Mouse (Mus musculus): ENCODE results near the gene 2900026A02Rik. TPM values are rescaled to one million over a fixed set of nuclear protein-coding genes. Genes with fewer than 3 reads are reported as not detected.
A peak's percentile ranks its signal among the peaks of the same experiment; 100 is the strongest.

The 2900026A02Rik gene
- total RNA-seq, 2 experiments from 2014 or later, result 39.6 to 45.1 TPM

DNA sequence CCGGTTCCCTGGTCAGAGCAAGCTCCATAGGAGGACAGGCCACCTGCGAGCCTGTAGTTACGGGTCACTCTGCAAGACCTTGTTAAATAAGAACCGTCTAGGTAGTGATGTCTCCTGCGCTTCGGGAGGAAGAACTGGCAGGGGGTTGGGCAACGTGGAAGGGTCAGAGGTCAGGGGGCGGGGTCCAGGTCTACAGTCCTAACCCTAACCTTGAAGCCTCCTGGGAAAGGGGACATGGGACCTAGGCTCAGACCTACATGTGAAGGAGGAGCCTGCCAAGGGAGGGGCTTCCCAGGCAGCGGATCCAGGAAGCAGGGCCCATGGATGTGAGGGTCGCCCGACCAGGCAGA is 11.7 kb downstream of the 2900026A02Rik start:
- H3K27ac ChIP-seq, result peak overlapping the region; percentile 83
- H3K4me3 ChIP-seq, result no peak overlapping the region
- intact Hi-C loops (cut with DNase I), result no loop called here
- no peak for TF ChIP-seq CTCF (IDR thresholded peaks at IDR 0.05)
- no peak for DNase-seq (ENCODE audit: extremely low spot score in 1 of 2, low spot score in 2 of 2)

DNA sequence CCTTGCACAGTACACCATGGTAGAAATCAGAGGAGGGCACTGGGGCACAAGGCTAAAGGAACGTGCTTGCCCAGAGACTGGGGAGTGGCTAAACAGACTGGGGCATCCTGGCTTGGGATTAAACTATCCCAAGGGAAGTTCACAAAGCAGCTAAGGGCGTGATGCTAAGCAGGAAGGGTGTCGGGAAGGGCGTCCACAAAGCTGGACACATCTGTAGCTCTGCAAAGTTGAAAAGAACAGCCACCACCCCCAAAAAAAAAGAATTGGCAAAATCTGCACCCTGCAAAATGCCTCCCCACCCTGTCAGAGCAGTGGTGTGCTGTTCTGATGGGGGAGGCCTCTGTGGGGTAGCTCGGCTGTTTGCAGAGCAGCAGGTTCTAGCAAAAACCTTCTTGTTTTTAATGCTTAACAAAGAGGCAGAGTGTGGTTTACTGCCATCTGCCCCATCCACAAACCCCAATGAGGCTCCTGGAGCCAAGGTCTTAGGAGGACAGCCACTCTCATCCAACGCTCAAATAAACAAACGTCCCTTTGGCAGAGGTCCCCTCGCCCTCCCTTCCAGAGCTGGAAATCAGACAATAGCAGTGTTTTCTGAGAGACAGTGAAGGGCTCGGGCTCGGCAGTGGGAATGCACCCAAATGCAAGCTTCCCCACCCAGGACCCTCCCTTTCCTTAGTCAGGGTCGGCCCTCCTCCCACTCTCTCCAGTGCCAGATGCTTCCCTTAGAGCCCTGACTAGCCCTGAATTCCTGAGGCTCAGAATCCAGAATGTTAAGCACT is 12.2 kb downstream of the 2900026A02Rik start:
- peak in 1 of 2 experiments; percentile 36 for DNase-seq (ENCODE audit: extremely low spot score in 1 of 2, low spot score in 2 of 2)
- TF ChIP-seq CTCF (IDR thresholded peaks at IDR 0.05), result no peak
- Histone ChIP-seq H3K4me3 (no peak overlapping the region), H3K27ac (peak overlapping the region; percentile 83)
- intact Hi-C loops (cut with DNase I), result no loop called here

DNA sequence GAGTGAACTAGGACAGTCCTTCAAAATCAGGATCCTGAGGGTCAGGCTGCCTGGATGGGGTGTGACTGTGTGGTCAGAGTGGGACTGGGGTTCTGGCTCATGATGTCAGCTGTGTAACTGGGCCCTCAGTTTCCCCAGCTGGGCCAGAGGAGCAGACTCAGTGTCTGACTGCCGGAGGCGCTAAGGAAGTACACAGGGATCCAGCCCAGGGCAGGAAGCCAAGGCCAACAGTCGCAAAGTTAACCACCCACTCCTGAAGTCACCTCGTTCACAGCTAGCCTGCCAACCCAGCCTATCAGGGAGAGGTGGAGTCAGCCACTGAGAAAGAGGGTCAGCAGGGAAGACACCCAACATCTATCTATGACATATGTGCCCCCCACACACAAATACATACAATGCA is 13.0 kb downstream of the 2900026A02Rik start:
- no peak for DNase-seq (ENCODE audit: extremely low spot score in 1 of 2, low spot score in 2 of 2)
- intact Hi-C loops (cut with DNase I), result no loop called here
- H3K27ac ChIP-seq, result peak overlapping the region; percentile 83
- H3K4me3 ChIP-seq, result no peak overlapping the region
- no peak for TF ChIP-seq CTCF (IDR thresholded peaks at IDR 0.05)

DNA sequence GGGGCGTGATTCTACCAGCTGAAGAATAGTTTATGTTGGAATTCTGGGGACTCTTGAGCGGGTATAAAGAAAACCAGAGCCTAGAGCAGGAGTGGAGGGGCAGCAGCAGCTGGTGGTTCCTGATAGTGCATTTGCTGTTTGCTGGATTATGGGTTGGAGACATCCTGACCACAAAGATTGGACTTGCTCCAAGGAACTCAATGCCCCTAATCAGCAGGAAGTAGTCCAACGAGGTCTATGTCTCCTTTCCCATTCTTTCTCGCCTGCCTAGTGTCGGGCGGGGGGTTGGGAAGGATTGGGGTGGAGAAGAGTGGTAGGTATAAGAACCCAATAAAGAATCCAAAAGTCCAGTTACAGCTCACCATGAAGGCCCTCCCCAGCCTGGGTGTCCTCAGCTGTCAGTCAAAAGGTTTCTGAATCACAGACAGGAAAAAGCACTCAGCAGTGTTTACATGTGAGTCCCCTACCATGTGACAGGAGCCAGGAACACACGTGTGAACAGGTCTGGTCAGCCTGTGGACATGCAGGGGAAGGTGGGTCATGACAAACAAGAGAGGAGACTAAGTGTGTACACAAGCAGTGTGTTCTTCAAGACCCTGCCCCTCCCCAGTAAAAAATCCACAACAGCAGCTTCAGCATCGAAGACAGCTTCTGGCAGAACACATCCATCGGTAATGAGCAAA is 14.2 kb downstream of the 2900026A02Rik start:
- TF ChIP-seq CTCF (IDR thresholded peaks at IDR 0.05), result no peak
- no peak for DNase-seq (ENCODE audit: extremely low spot score in 1 of 2, low spot score in 2 of 2)
- peak overlapping the region; percentile 44; the same call in 1 of the 2 replicates for H3K27ac ChIP-seq
- intact Hi-C loops (cut with DNase I), result no loop called here
- H3K4me3 ChIP-seq, result no peak overlapping the region

DNA sequence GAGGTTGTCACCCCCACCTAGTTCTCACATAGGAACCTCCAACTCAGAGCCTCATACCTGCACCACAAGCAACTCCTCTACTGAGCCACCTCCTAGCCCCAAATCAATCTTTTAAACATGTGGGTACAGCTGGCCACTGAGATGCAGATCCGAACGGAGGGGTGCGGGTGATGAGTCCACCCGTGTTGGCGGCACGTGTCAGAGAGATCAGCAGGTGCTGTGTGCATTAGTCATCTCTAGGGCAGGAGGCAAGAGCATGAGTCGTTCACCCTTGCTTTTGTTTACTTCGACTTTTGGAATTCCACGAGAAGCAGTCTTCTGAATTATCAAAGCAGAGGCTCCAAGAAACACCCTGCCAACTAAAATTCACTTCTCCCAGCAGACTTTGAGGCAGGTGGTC is 16.8 kb downstream of the 2900026A02Rik start:
- Histone ChIP-seq H3K4me3 (no peak overlapping the region), H3K27ac (no peak overlapping the region)
- intact Hi-C loops (cut with DNase I), result no loop called here
- TF ChIP-seq CTCF (IDR thresholded peaks at IDR 0.05), result no peak
- no peak for DNase-seq (ENCODE audit: extremely low spot score in 1 of 2, low spot score in 2 of 2)

DNA sequence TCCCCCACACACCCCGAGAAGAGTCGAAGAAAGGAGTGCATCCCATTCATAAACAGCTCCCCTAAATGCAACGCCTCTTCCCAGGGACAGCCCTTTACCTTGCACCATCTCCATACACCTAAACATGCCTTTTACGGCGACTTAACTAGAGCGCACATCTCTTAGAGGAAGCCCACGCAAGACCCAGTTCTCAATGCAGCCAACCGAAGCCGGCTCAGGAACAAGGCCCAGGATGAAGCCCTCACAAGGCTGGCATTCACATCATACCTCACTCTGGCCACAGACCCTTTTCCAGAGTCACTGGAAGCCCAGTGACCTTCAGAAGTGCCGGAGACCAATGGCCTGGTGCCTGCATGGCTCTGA is 21.3 kb downstream of the 2900026A02Rik start:
- peak overlapping the region; percentile 20; the same call in 1 of the 2 replicates for H3K27ac ChIP-seq
- intact Hi-C loops (cut with DNase I), result no loop called here
- DNase-seq (ENCODE audit: extremely low spot score in 1 of 2, low spot score in 2 of 2), result no peak
- no peak for TF ChIP-seq CTCF (IDR thresholded peaks at IDR 0.05)
- no peak overlapping the region for H3K4me3 ChIP-seq

DNA sequence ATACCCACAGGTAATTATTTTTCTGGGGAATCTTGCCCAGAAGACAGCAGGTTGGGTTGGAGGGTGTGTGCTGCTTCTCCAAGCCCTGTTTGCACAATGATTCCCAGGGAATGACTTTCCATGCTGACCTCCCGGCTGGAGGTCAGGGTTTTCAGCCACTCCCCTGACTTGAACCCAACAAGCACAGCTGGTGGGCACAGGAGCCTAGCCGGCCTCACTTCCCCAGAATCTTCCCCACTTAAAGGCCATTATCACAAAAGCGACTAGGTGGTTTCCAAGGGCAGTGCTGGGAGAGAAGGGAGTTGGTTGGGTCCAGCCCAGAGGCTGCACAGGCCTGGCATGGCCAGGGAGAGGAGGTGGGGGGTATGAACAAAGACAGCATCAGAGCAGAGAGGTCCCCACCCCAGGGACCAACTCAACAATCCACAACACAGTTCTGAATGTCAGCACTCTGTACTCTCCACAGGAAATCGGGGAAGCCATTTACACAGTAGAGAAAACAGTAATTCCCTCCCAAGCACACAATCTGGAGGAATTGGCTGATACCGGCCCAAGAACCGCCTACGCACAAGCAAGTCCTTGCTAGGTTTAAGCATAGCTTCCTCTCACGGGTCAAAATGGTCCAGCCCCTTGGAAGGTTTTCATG is 21.8 kb downstream of the 2900026A02Rik start:
- DNase-seq (ENCODE audit: extremely low spot score in 1 of 2, low spot score in 2 of 2), result no peak
- Histone ChIP-seq H3K4me3 (no peak overlapping the region), H3K27ac (peak overlapping the region; percentile 20)
- intact Hi-C loops (cut with DNase I), result no loop called here
- no peak for TF ChIP-seq CTCF (IDR thresholded peaks at IDR 0.05)

DNA sequence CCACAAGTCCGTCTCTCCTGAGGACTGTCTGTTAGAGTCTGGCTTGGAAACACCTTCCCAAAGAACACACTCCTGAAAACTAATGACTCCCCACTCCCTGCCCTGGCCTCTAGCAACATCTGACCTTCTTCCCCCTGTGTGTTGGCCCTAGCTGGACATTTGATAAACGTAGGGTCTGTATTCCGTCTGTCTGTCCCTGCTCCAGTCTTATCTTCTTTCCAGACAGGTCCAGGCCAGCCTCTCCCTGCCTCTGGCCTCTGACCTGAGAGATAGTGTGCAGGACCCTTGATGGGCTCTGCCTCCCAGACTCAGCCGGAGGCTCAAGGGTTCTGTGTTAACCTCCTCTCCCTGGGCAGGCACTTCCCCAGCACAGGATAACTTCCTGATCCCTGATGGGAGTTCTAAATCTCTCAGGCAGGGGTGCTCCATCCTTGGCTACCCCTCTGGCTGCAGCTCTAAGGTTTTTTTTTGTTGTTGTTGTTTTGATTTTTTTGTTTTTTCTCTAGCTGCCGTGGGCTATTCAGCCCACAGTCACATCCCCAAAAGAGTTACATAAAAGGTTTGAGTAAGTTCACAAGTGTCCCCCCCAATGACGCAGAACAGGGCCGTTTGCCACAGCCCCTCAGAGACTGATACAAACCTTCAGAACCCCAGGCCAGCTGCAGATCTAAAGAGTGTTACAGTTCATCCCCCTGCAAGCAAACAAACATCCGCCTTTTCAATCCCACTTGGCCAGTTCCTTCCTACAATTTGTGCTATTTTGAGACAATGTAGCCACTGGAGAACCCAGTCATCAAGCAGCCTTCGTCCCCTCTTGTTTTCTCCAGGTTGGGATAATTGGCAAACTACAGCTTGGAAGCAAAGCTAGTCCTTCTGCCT is 23.9 kb downstream of the 2900026A02Rik start:
- Histone ChIP-seq H3K27ac (peak overlapping the region; percentile 75), H3K4me3 (no peak overlapping the region)
- no peak for TF ChIP-seq CTCF (IDR thresholded peaks at IDR 0.05)
- intact Hi-C loops (cut with DNase I), result no loop called here
- DNase-seq (ENCODE audit: extremely low spot score in 1 of 2, low spot score in 2 of 2), result no peak

DNA sequence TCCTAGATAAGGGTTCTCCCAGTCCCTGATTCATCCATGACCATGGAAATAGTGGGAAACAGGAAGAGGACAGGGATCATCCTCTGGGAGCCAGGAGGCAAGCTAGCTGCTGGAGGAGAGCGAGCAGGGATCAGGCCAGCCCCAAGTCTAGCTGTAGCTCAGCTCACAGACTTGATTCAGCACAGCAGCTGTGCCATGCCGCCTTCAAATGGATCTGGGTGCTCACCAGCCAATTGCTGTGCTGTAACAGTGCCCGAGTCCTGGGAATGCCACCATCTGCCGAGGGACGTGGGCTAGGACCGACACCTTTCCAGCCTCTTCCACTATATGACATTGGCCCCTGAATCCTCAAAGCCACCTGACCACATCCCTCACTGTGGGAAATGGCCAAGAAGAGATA is 25.1 kb downstream of the 2900026A02Rik start:
- peak in 1 of 2 experiments; percentile 43 for DNase-seq (ENCODE audit: extremely low spot score in 1 of 2, low spot score in 2 of 2)
- Histone ChIP-seq H3K27ac (peak overlapping the region; percentile 75), H3K4me3 (no peak overlapping the region)
- intact Hi-C loops (cut with DNase I), result no loop called here
- TF ChIP-seq CTCF (IDR thresholded peaks at IDR 0.05), result no peak

DNA sequence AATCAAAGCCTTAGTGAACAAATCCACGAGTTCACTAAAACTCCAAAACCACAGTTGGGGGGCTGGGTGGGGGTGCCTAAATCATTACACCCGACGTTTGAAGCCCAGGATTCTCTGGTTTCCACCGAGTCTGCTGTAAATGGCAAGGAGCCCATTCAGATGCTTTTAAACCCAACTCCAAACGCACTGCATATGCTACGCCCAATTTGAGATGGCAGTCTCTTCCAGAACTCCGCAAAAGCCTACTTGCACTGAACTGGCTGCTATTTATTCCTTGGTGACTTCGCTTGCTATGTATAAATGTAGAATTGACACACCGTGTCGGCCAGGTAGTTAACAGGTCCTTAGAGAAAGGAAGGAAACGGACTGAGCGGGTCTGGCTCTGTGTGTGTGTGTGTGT is 25.6 kb downstream of the 2900026A02Rik start:
- TF ChIP-seq CTCF (IDR thresholded peaks at IDR 0.05), result no peak
- no peak for DNase-seq (ENCODE audit: extremely low spot score in 1 of 2, low spot score in 2 of 2)

DNA sequence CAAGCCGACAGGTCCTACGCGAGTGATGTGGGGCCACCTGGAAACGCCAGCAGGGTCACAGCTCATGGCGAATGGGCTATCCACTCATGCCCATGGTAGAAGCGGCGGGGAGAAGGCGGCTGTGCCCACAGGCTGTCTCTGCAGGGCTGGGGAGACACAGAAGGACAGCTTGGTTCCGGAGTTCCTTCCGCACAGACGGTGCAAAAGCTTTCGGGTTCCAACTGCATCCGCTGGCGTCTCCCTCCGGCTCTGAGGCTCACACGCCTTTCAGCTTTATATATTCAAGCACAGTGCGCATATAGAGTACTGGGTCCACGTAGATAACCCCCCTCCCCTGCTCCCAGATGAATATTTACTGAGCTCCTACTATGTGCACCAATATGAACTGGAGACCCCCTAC is 27.3 kb downstream of the 2900026A02Rik start:
- peak in 1 of 2 experiments; percentile 46 for DNase-seq (ENCODE audit: extremely low spot score in 1 of 2, low spot score in 2 of 2)
- Histone ChIP-seq H3K27ac (peak overlapping the region; percentile 83), H3K4me3 (peak overlapping the region; percentile 47)
- intact Hi-C loops (cut with DNase I), result no loop called here
- no peak for TF ChIP-seq CTCF (IDR thresholded peaks at IDR 0.05)

More for the DNA sequence above, 25.6 kb downstream of the 2900026A02Rik start:
- intact Hi-C loops (cut with DNase I), result no loop called here
- H3K27ac ChIP-seq, result peak overlapping the region; percentile 75; the same call in 1 of the 2 replicates
- H3K4me3 ChIP-seq, result no peak overlapping the region

Data from left cerebral cortex, adult 2 months (tissue).